Mouse (Mus musculus) embryonic facial prominence, embryonic 13.5 days (tissue): Measurements from ENCODE around the gene Cldn34c1. TPM values are rescaled to one million over a fixed set of nuclear protein-coding genes. Genes with fewer than 3 reads are reported as not detected.
"Not testable (repeated sequence)": the region's sequence is repeated elsewhere in the genome, so short reads cannot be mapped to it uniquely, and the experiment has no call there.

Source experiments
- ATAC-seq: fragments of 200-750 bp; cut with Nextera tagmentation; 2 replicates; pipeline ENCODE4 v1.8.0; 2017; ENCODE audit warnings: low read depth; ENCODE audit not compliant: insufficient number of reproducible peaks, insufficient read depth, low FRiP score, low TSS enrichment
- H3K27ac ChIP-seq: fragments of 300-500 bp; sonication (generic); 2 replicates; pipeline ENCODE4 v1.5.1; 2015; ENCODE audit warnings: moderate library complexity, mild to moderate bottlenecking, inconsistent platforms
- H3K27me3 ChIP-seq: fragments of 300-500 bp; sonication (generic); 2 replicates; pipeline ENCODE4 v1.6.1; 2015; ENCODE audit warnings: mild to moderate bottlenecking, inconsistent platforms
- H3K36me3 ChIP-seq: fragments of 300-500 bp; sonication (generic); 2 replicates; pipeline ENCODE4 v1.6.1; 2015; ENCODE audit warnings: mild to moderate bottlenecking, inconsistent platforms
- H3K4me1 ChIP-seq: fragments of 300-500 bp; sonication (generic); 2 replicates; pipeline ENCODE4 v1.6.1; 2015; ENCODE audit warnings: inconsistent platforms
- H3K4me2 ChIP-seq: fragments of 300-500 bp; sonication (generic); 2 replicates; pipeline ENCODE4 v1.6.1; 2015; ENCODE audit warnings: moderate library complexity, mild to moderate bottlenecking, inconsistent platforms
- H3K4me3 ChIP-seq: fragments of 300-500 bp; sonication (generic); 2 replicates; pipeline ENCODE4 v1.5.1; 2015; ENCODE audit warnings: mild to moderate bottlenecking, inconsistent platforms
- H3K9ac ChIP-seq: fragments of 300-500 bp; sonication (generic); 2 replicates; pipeline ENCODE4 v1.6.1; 2015; ENCODE audit warnings: mild to moderate bottlenecking, inconsistent platforms
- H3K9me3 ChIP-seq: fragments of 300-500 bp; sonication (generic); 2 replicates; pipeline ENCODE4 v1.6.1; 2016; ENCODE audit warnings: inconsistent platforms
- WGBS: fragments of 180-500 bp; shearing (Covaris S2); methylation state at CpG from one replicate; pipeline ENCODE4 v1.1.7; 2015; ENCODE audit warnings: mixed read lengths; 5-methylcytosine and 5-hydroxymethylcytosine counted together
- polyA plus RNA-seq: library from polyadenylated mRNA; unstranded; fragments of >200 nt; fragmentation: Nextera tagmentation; extraction: Ambion mirVana; gene quantifications from 2 replicates; pipeline ENCODE4 v1.2.1, GENCODE M21; 2015

Gene Cldn34c1
- 14.2 and 17.9 TPM in 2 replicates for polyA plus RNA-seq

DNA sequence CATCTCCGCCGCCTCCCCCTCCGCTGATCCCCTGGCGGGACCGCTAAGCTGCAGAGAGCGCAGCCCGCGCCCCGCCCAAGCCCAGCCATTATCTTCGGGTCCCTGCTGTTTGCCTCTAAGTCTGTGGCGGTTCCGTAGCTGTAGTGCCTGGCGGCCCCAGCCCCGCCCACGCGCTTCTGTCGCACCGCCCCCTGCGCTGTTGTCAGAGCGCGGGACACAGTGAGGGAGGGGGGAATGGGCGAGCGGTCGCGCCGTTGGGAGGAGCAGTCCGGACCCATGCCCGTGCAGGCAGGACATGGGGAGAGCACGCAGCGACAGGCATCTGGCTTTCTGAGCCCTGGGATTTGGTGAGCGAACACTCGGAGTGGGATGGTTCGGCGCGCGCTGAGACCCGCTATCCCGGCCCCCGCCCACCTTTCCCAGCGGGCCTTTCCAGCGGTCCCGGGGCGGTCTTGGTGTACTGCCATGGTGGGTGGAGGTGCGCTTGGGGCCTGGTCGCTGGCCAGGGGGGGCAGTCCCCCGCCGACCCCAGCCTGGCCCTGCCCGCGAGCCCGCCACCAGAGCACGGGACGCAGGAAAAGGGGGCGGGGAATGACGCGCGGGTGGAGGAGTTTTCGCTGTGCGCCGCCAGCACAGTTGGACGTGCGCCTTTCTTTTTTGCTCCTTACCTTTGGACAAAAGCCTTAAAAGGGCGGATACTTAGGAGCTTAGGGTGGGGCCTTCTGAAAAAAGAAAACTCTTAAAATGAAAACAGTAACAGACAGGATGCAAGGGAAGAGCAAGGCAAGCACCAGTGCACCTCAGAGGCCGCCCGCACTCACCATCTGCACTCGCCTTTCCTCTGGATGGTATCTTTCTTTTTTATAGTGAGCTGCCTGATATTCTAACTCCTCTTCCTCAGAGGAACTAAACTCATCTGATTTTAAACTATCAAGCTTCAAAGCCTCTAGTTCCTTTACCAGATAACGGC lies at the start of gene Cldn34c1:
Gene Cldn34c1 (plus strand): TSS at position 205 of the 970 bp plus-strand sequence.
- peak within 1 kb of the TSS; percentile 56 for H3K4me2 ChIP-seq
- H3K36me3 ChIP-seq: no peaks in the 10 kb centered on the region
- peak; percentile 99 for ATAC-seq
- H3K9me3 ChIP-seq: no peaks in the 10 kb centered on the region
- H3K4me3 ChIP-seq: peak within 1 kb of the TSS; percentile 54
- H3K4me1 ChIP-seq: no peaks in the 10 kb centered on the region
- H3K27ac ChIP-seq: peak within 1 kb of the TSS; percentile 93
- H3K27me3 ChIP-seq: no peaks in the 10 kb centered on the region
- 9% methylated on average over 60 of the region's 66 CpGs for WGBS
- H3K9ac ChIP-seq: peak within 1 kb of the TSS; percentile 70

DNA sequence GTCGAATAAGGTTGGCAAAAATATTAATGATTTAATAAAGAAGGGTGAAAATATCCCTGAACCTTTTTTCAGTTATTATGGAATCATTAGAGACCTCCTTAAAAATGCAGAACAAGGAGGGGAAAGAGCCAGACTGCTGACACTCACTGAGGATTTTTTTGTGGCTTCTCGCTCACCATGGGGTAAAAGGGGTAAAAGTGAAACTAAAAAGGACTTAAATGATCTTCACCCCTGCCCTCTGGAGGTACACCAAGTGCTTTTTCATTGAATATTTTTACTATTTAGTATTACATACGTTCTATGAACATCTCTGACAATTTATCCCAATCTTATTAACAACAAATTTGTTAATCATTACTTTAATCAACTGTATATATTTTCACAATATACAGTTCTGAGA lies 15.9 kb upstream of the Cldn34c1 start:
- H3K4me1 ChIP-seq: no peaks in the 10 kb centered on the region

DNA sequence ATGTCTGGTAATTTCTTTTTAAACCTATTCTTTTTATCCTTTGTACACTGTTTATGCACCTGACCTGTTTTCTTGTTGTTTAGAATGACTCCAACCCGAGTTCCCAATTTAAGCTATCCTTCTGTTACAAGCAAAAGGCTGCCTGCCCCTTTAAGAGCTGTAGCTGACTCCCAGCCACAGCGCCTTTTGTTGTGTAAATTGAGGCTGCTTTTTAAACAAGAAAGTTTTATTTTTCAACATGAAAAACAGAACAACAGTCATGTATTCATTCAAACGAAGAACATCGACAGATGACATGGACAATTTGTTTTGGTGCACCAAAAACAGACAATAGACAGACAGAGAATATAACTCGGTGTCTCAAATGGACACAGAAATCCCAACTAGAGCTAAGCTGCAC lies 489 bp upstream of the Cldn34c1 start:
- H3K9me3 ChIP-seq, H3K4me1 ChIP-seq, H3K36me3 ChIP-seq, H3K27me3 ChIP-seq, ATAC-seq: not testable (repeated sequence)
- Histone ChIP-seq H3K4me3 (peak overlapping the region; percentile 54), H3K9ac (peak overlapping the region; percentile 70), H3K27ac (peak overlapping the region; percentile 93), H3K4me2 (peak overlapping the region; percentile 56)
- 17% methylated on average over 5 of the region's 5 CpGs for WGBS

More for the DNA sequence above, 15.9 kb upstream of the Cldn34c1 start:
- no peaks in the 10 kb centered on the region for H3K27me3 ChIP-seq
- 77% methylated on average over 3 of the region's 3 CpGs for WGBS
- no peaks in the 10 kb centered on the region for H3K9me3 ChIP-seq
- no peak overlapping the region for H3K27ac ChIP-seq
- no peaks in the 10 kb centered on the region for H3K36me3 ChIP-seq
- ATAC-seq: no peak
- no peak overlapping the region for H3K9ac ChIP-seq
- H3K4me3 ChIP-seq: no peak overlapping the region
- H3K4me2 ChIP-seq: no peak overlapping the region

DNA sequence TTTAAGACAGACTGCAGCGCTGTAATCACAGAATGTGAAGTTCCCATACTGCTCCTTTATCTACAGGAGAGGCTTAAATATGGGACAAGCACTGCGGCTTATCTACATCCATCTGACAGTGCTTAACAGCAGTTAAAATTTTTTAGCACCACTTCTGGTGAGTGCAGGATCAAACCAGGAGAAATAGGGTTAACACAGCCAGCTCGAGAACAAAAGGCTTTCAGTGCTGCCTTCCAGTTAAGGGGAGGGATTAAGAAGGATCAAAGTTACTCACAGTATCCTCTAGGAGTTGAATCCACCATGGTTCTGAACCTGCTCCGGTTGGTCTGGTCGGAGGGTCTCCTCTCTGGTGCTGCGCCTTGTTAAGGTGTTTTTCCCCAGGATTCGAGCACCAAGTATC lies 1.4 kb downstream of the Cldn34c1 start:
- not testable (repeated sequence) for H3K27me3 ChIP-seq, H3K36me3 ChIP-seq, H3K9me3 ChIP-seq, ATAC-seq, H3K4me1 ChIP-seq, H3K27ac ChIP-seq
- 14% methylated on average over 7 of the region's 7 CpGs for WGBS
- peak overlapping the region; percentile 56 for H3K4me2 ChIP-seq
- H3K9ac ChIP-seq: peak overlapping the region; percentile 70
- peak overlapping the region; percentile 54 for H3K4me3 ChIP-seq

DNA sequence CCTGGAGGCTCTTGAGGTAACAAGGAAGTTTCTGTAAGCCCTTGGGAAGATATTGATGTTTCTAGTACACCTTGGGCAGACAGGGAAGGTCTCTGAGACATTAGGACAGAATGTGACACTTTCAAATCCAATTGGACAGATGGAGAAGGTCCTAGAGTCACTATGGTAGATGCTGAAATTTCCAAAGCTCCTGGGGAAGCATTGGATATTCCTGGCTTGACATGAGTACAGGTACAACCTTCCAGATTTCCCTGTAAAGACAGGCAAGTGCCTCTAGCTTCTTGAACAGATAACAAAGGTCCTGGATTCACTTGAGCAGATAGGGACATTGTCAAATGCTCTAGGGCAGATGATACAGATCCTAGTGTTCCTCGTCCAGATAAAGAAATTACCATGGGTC lies 119.1 kb downstream of the Cldn34c1 start, which contains the start of gene Srsx:
Gene Srsx (minus strand): TSS at position 101 of the 400 bp plus-strand sequence.
- H3K9me3 ChIP-seq, H3K4me3 ChIP-seq, H3K27me3 ChIP-seq, H3K4me1 ChIP-seq, H3K4me2 ChIP-seq, H3K27ac ChIP-seq, H3K9ac ChIP-seq, H3K36me3 ChIP-seq, ATAC-seq: not testable (repeated sequence)
- WGBS: 57% methylated on average over 1 of the region's 1 CpGs

Other genes starting within 250 kb of the Cldn34c1 start
- not detected in 2 replicates for gene Gm17521, start 73.8 kb upstream of the Cldn34c1 start, polyA plus RNA-seq
- gene Srsx, start 119.0 kb downstream of the Cldn34c1 start, polyA plus RNA-seq: not detected in 2 replicates
- gene Gm17577, start 143.4 kb downstream of the Cldn34c1 start, polyA plus RNA-seq: not detected in 2 replicates